Mouse (Mus musculus): ENCODE data around the gene Mbtps1. TPM values are rescaled to one million over a fixed set of nuclear protein-coding genes. Genes with fewer than 3 reads are reported as not detected.

The Mbtps1 gene
- 75.1 and 110 TPM in 2 replicates for polyA plus RNA-seq (2012; rRNA removed)

DNA sequence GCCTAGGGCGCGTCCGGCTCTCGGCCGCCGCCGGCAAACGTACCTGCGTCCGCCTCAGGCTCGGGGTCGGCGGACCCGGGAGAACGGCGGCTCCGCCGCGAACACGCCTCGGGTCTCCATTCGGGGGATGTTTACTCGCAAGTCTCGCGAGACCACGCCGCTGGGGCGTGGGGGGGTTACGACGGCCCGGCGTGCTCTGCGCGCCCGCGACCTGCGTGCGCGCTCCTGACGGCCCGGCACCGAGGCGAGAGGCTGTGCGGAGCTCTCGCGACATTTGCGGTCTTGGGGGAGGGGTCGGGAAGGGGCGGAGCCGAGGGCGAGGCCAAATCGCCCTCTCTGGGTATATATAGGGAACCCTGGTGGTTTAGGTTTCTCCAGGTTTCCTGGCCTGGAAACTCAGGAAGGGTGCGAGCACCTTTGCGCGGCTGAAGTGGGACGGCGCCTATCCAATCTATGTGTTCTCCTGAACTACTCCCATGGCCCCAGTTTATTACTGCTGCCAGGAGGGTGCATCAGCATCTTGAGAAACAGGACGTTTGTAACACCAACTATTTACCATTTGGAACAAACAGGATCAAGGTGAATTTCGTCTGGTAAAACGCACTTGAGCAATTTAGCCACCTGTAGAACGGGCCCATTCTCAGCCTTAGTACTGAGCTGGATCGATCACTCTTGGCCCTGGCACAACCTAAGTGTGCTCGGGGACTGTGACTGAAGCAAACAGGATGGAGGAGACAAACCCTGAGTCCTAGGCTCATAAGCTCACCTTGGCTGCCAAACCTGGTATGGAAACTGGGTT, at the start of gene Mbtps1:
Gene Mbtps1, minus strand, starts transcription at position 133 of the 799 bp plus-strand sequence.

DNA sequence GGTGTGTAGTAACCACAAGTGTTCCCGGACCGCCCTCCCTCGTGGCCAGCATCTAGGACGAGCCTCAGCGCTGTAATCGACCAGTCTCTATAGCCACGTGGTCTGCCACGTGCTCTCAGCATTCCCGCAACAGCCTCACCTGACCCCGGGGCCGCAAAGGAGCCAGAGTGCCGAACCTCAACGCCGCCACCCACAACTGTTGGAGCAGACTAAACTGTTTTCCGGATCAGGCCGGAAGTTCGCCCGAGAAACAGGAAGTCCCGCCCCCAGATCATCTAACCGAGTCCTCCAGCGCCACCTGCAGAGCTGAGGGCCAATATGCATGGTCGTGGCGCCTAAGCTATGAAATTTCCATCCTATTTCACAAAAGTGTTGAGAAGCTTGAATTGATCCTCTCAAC, 46.5 kb upstream of the Mbtps1 start, which contains the start of gene Taf1c:
Gene Taf1c, minus strand, starts transcription at position 227 of the 400 bp plus-strand sequence.

DNA sequence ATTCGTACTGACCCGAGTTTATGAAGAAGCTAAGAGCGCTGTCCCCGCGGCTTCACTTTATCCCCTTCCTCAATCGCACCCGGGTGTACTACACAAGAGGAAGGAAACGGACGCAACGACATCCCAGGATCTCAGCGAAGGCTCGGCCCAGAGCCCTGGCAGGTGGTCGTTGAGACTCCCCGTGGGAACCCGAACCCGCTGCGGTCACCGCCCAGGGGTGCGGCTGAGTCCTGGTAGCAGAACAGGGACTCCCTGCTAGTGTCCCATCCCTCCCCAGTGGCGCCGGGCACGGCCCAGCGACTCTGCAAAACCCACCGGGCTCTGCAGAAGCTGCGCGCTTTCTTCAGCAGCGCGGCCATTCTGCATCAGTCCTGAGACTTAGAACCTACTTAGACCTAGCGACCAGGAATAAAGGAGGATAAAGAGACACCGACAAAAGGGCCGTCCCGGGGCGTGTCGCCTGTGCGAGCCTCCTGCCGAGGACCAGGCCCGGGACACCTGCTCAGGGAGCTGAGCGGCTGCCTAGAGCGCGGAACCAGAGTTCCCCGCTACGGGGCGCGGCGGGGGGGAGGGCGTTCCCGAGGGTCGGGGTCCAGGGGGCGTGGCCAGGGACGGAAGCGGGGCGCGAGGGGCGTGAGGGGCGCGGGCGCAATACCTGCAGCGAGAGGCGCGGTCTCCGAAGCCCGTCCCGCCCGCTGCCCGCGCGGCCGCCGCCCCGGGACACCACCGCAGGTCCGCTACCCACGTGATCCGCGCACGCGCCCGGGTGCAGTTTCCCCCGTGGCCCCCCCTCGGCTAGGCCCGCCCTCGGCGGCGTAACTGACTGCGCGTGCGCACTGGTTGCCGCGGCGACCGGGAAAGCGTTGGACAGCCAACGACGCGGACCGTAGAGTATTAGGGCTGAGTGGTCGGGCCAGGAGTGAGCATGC, 16.2 kb upstream of the Mbtps1 start, which contains the start of the genes Hsdl1 and Dnaaf1:
Gene Hsdl1, minus strand, starts transcription at position 747 of the 929 bp plus-strand sequence.
Gene Dnaaf1, plus strand, starts transcription at position 799 of the 929 bp plus-strand sequence.

DNA sequence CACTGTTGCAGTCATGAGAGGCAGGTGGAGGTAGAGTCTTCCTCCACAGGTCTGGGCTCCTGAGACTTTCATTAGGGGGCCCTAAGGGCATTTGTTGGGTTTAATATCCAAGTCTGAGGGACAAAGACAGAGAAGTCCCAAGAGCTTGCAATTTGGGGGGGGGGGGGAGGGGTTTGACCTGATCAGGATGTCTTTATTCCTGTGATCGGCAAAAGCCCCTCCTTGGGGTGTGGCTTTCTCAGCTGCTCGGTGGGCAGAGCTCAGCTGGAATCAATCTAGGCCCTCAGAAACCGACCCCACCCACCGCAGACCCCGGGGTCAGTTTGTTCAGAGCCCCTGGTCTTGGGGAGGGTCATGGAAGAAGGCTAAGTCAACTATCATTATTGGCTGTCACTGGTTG, 56.9 kb downstream of the Mbtps1 start, which contains the start of gene Slc38a8:
Gene Slc38a8, minus strand, starts transcription at position 101 of the 400 bp plus-strand sequence.

Other genes starting within 250 kb of the Mbtps1 start
- gene Hsbp1, start 214.2 kb downstream of the Mbtps1 start, polyA plus RNA-seq (2012; rRNA removed): 196 and 212 TPM in 2 replicates
- 9.4 and 10.3 TPM in 2 replicates for gene Mlycd, start 163.9 kb downstream of the Mbtps1 start, polyA plus RNA-seq (2012; rRNA removed)
- 0.56 and 0.58 TPM in 2 replicates for gene Osgin1, start 124.6 kb downstream of the Mbtps1 start, polyA plus RNA-seq (2012; rRNA removed)
- gene Necab2, start 112.0 kb downstream of the Mbtps1 start, polyA plus RNA-seq (2012; rRNA removed): 19.5 and 33.9 TPM in 2 replicates
- 0.53 and 0.80 TPM in 2 replicates for gene Slc38a8, start 57.0 kb downstream of the Mbtps1 start, polyA plus RNA-seq (2012; rRNA removed)
- gene Hsdl1, start 16.4 kb upstream of the Mbtps1 start, polyA plus RNA-seq (2012; rRNA removed): 34.3 and 35.8 TPM in 2 replicates
- gene Dnaaf1, start 16.5 kb upstream of the Mbtps1 start, polyA plus RNA-seq (2012; rRNA removed): 0.10 and 0.25 TPM in 2 replicates
- gene Taf1c, start 46.5 kb upstream of the Mbtps1 start, polyA plus RNA-seq (2012; rRNA removed): 13.9 and 17.6 TPM in 2 replicates
- gene Adad2, start 54.0 kb upstream of the Mbtps1 start, polyA plus RNA-seq (2012; rRNA removed): 0.23 and 0.25 TPM in 2 replicates
- gene Kcng4, start 76.9 kb upstream of the Mbtps1 start, polyA plus RNA-seq (2012; rRNA removed): 0.06 and 0.14 TPM in 2 replicates
- 1.8 and 3.4 TPM in 2 replicates for gene Wfdc1, start 107.6 kb upstream of the Mbtps1 start, polyA plus RNA-seq (2012; rRNA removed)
- gene Atp2c2, start 141.3 kb upstream of the Mbtps1 start, polyA plus RNA-seq (2012; rRNA removed): 0.72 and 0.75 TPM in 2 replicates
- gene Tldc1, start 219.7 kb upstream of the Mbtps1 start, polyA plus RNA-seq (2012; rRNA removed): 11.0 and 11.4 TPM in 2 replicates